Mouse (Mus musculus): Measurements from ENCODE around the gene Radil. TPM values are rescaled to one million over a fixed set of nuclear protein-coding genes. Genes with fewer than 3 reads are reported as not detected.
A peak's percentile ranks its signal among the peaks of the same experiment; 100 is the strongest.

The Radil gene
- polyA plus RNA-seq, 1 experiment from 2014 or later: 2.5 TPM

DNA sequence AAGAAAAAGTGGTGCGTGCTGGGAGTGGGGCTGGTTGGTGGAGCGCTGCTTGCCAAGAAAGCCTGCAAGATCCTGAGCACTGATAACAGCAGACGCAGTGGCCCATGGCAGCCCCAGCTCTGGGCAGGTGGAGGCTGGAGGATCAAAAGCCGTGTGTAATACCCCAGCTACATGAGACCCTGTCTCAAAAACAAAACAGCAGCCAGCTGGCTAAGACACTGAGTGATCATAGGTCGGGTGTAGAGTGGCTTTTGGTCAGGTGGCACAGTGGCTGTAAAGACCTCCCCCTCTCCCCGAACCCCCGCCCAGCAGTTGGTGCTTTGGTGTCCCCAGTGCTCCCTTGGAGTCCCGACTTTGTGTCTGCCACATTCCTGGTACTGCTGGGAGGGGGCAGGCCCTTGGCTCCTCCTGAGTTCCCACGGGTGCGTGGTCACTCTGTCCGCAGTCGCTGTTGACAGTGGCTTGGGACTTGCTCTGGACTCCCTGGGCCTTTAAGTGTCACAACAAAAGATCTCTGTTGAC is 110.9 kb downstream of the Radil start:
- WGBS: 5% methylated on average over 12 of the region's 12 CpGs
- no peaks in the 10 kb centered on the region for H3K9me3 ChIP-seq
- peak overlapping the region; percentile 67 for H3K4me2 ChIP-seq (replicated peaks)
- peak overlapping the region; percentile 47 for H3K9ac ChIP-seq
- peak; percentile 59 for ATAC-seq
- peak overlapping the region; percentile 26 for H3K4me3 ChIP-seq (replicated peaks)
- peak overlapping the region; percentile 94 for H3K27ac ChIP-seq
- peaks cover 15% of the 10 kb centered on the region for H3K36me3 ChIP-seq
- no peaks in the 10 kb centered on the region for H3K27me3 ChIP-seq (replicated peaks)
- peaks cover 50% of the 10 kb centered on the region for H3K4me1 ChIP-seq (replicated peaks)

DNA sequence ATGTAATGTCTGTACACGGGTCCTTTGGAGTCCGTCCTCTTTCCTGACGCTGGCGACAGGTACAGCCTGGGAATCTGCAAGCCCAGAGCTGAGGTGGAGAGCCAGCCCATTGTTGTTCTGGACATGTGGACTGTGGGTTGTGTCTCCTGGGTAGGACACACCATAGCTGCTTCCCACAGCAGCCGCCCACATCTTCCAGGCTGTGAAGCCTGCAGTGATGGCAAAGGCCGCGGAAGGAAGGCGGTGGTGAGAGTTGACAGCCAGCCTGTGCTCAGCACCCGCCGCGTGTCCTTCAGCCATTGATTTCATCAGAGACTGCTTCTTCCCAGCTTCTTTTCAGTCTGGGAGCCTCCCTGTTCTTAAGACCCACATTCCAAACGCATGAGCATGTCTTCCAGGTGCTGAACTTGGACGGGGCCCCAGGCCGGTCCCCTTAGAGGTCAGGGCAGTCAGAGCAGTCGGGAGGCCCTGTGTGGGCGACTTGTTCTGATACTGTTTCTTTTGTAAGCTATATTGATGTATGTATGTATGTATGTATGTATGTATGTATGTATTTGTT is 112.4 kb downstream of the Radil start:
- WGBS: 89% methylated on average over 16 of the region's 16 CpGs
- H3K4me2 ChIP-seq (replicated peaks): no peak overlapping the region
- no peak overlapping the region for H3K9ac ChIP-seq
- H3K36me3 ChIP-seq: peaks cover 19% of the 10 kb centered on the region
- H3K9me3 ChIP-seq: no peaks in the 10 kb centered on the region
- peaks cover 35% of the 10 kb centered on the region for H3K4me1 ChIP-seq (replicated peaks)
- ATAC-seq: no peak
- no peaks in the 10 kb centered on the region for H3K27me3 ChIP-seq (replicated peaks)
- H3K27ac ChIP-seq: no peak overlapping the region
- no peak overlapping the region for H3K4me3 ChIP-seq (replicated peaks)

DNA sequence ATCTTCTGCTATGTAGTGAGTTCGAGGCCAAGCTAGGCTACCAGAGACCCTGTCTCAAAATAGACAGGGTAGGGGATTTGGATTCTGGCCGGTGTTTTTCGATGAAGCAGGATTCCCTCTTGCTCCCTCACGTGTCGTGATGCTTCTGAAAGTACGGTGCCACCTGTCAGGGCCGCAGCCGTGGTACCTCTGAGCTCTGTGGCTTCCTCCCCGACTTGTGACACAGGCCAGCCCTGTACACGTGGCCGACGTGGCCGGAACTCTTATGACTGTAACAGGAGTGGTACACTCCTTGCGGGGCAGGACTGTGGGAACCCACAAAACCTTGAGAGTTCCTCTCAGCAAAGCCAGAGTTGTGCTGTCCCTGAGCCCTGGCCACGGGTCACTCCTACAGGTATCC is 115.2 kb downstream of the Radil start:
- no peak overlapping the region for H3K27ac ChIP-seq
- no peaks in the 10 kb centered on the region for H3K9me3 ChIP-seq
- H3K27me3 ChIP-seq (replicated peaks): no peaks in the 10 kb centered on the region
- no peak overlapping the region for H3K4me3 ChIP-seq (replicated peaks)
- ATAC-seq: no peak
- WGBS: 97% methylated on average over 15 of the region's 15 CpGs
- H3K36me3 ChIP-seq: peaks cover 19% of the 10 kb centered on the region
- peaks cover 17% of the 10 kb centered on the region for H3K4me1 ChIP-seq (replicated peaks)
- H3K9ac ChIP-seq: no peak overlapping the region
- H3K4me2 ChIP-seq (replicated peaks): no peak overlapping the region

Other genes starting within 250 kb of the Radil start
- gene Foxk1, start 149.6 kb downstream of the Radil start, polyA plus RNA-seq (2015; fragmentation: Nextera tagmentation; extraction: Ambion mirVana): 4.3 and 5.3 TPM in 2 replicates
- 12.0 and 13.6 TPM in 2 replicates for gene Ap5z1, start 87.2 kb downstream of the Radil start, polyA plus RNA-seq (2015; fragmentation: Nextera tagmentation; extraction: Ambion mirVana)
- gene Papolb, start 21.0 kb downstream of the Radil start, polyA plus RNA-seq (2015; fragmentation: Nextera tagmentation; extraction: Ambion mirVana): 0.05 and 0.08 TPM in 2 replicates
- 1.7 and 2.0 TPM in 2 replicates for gene Mmd2, start 57.7 kb upstream of the Radil start, polyA plus RNA-seq (2015; fragmentation: Nextera tagmentation; extraction: Ambion mirVana)
- 37.5 and 37.8 TPM in 2 replicates for gene Wipi2, start 76.6 kb upstream of the Radil start, polyA plus RNA-seq (2015; fragmentation: Nextera tagmentation; extraction: Ambion mirVana)
- 6.3 and 8.4 TPM in 2 replicates for gene Slc29a4, start 141.4 kb upstream of the Radil start, polyA plus RNA-seq (2015; fragmentation: Nextera tagmentation; extraction: Ambion mirVana)

Data from intestine, embryonic 15.5 days (tissue).